Mouse (Mus musculus) B cell, adult 2 months (primary cell): ENCODE data around the gene Slit1.
A peak's percentile ranks its signal among the peaks of the same experiment; 100 is the strongest.

ENCODE experiments used
- DNase-seq, 2 experiments: peaks; one replicate each; pipeline ENCODE4 v3.0.0; 2022

Gene Slit1

GRCm38 (mm10) chr19:41685453-41686086 lies 57.9 kb downstream of the Slit1 start:
- no peak for DNase-seq

- no peak for DNase-seq
Observed at GRCm38 (mm10) chr19:41684874-41685273, 58.6 kb downstream of the Slit1 start.

GRCm38 (mm10) chr19:41683951-41684350 lies 59.5 kb downstream of the Slit1 start:
- DNase-seq, result no peak

GRCm38 (mm10) chr19:41680267-41680666 lies 63.2 kb downstream of the Slit1 start:
- DNase-seq, result peak; percentile 23 to 24

- DNase-seq, result no peak
Observed at GRCm38 (mm10) chr19:41679028-41679427, 64.4 kb downstream of the Slit1 start.

GRCm38 (mm10) chr19:41677575-41677974 lies 65.9 kb downstream of the Slit1 start:
- no peak for DNase-seq

- no peak for DNase-seq
Observed at GRCm38 (mm10) chr19:41675583-41675982, 67.9 kb downstream of the Slit1 start.

GRCm38 (mm10) chr19:41674366-41674765 lies 69.1 kb downstream of the Slit1 start:
- no peak for DNase-seq

- DNase-seq, result no peak
Observed at GRCm38 (mm10) chr19:41672836-41673235, 70.6 kb downstream of the Slit1 start.

- DNase-seq, result no peak
Observed at GRCm38 (mm10) chr19:41670931-41671330, 72.5 kb downstream of the Slit1 start.

GRCm38 (mm10) chr19:41670473-41670872 lies 73.0 kb downstream of the Slit1 start:
- DNase-seq, result no peak

GRCm38 (mm10) chr19:41669747-41670342 lies 73.6 kb downstream of the Slit1 start:
- no peak for DNase-seq

GRCm38 (mm10) chr19:41667591-41667990 lies 75.9 kb downstream of the Slit1 start:
- no peak for DNase-seq

GRCm38 (mm10) chr19:41665941-41666340 lies 77.5 kb downstream of the Slit1 start:
- DNase-seq, result no peak

- DNase-seq, result no peak
Observed at GRCm38 (mm10) chr19:41663506-41664242, 79.8 kb downstream of the Slit1 start.

GRCm38 (mm10) chr19:41661466-41661865 lies 82.0 kb downstream of the Slit1 start:
- DNase-seq, result no peak

GRCm38 (mm10) chr19:41660999-41661374 lies 82.5 kb downstream of the Slit1 start:
- peak; percentile 54 to 58 for DNase-seq

- DNase-seq, result no peak
Observed at GRCm38 (mm10) chr19:41660294-41660998, 83.0 kb downstream of the Slit1 start.

- no peak for DNase-seq
Observed at GRCm38 (mm10) chr19:41657446-41657845, 86.0 kb downstream of the Slit1 start.

- DNase-seq, result no peak
Observed at GRCm38 (mm10) chr19:41656671-41657070, 86.8 kb downstream of the Slit1 start.

- peak; percentile 83 to 84 for DNase-seq
Observed at GRCm38 (mm10) chr19:41655970-41656369, 87.5 kb downstream of the Slit1 start.

GRCm38 (mm10) chr19:41655089-41655783 lies 88.2 kb downstream of the Slit1 start:
- no peak for DNase-seq

GRCm38 (mm10) chr19:41651967-41652366 lies 91.5 kb downstream of the Slit1 start:
- peak in 1 of 2 experiments; percentile 19 for DNase-seq
